Mouse (Mus musculus) spleen, adult 2 months (tissue): ENCODE measurements around the gene Cxxc4.

ENCODE experiments used
- CTCF ChIP-seq: fragments of 200-500 bp; IDR thresholded peaks from 2 replicates; pipeline ENCODE4 v1.5.1; 2011; ENCODE audit warnings: mild to moderate bottlenecking, inconsistent platforms; ENCODE audit not compliant: insufficient read depth, insufficient read length, insufficient replicate concordance; ENCODE audit errors: extremely low read depth
- POLR2A ChIP-seq: fragments of 200-500 bp; IDR thresholded peaks from 2 replicates; pipeline ENCODE4 v1.6.1; 2011; ENCODE audit warnings: low read depth, low read length, inconsistent platforms

- TF ChIP-seq POLR2A (no peak), CTCF (no peak)
Observed at GRCm38 (mm10) chr3:134258715-134259114, 22.4 kb downstream of the Cxxc4 start.
